Mouse (Mus musculus): ENCODE results near the gene Cfap77.

- TF ChIP-seq CTCF (IDR thresholded peaks at IDR 0.05; ENCODE audit: insufficient read depth, low read depth, low read length) (no peak), POLR2A (IDR thresholded peaks at IDR 0.05; ENCODE audit: insufficient read depth, low read depth, low read length) (no peak)
Measured at GRCm38 (mm10) chr2:29025284-29025683, 29.6 kb downstream of the Cfap77 start.
